Mouse (Mus musculus): ENCODE data around the gene Kcnk13. TPM values are rescaled to one million over a fixed set of nuclear protein-coding genes. Genes with fewer than 3 reads are reported as not detected.

The Kcnk13 gene
- polyA plus RNA-seq, 1 experiment from 2014 or later = 0.37 TPM

- WGBS (ENCODE audit: insufficient replicate concordance) = 75% methylated on average over 10 of the region's 10 CpGs
- no peak overlapping the region for H3K4me2 ChIP-seq
- no peak overlapping the region for H3K4me3 ChIP-seq (ENCODE audit: low read depth, low read length)
- no peaks in the 10 kb centered on the region for H3K36me3 ChIP-seq (ENCODE audit: control insufficient read depth, insufficient read depth, low read length)
- H3K9ac ChIP-seq (ENCODE audit: low read depth, low read length) = no peak overlapping the region
- no peaks in the 10 kb centered on the region for H3K9me3 ChIP-seq (replicated peaks; ENCODE audit: control insufficient read depth, low read length)
- H3K27me3 ChIP-seq (ENCODE audit: control insufficient read depth, insufficient read depth, low read length) = no peaks in the 10 kb centered on the region
- no peaks in the 10 kb centered on the region for H3K4me1 ChIP-seq (ENCODE audit: control insufficient read depth, insufficient read depth, low read length)
- no peak overlapping the region for H3K27ac ChIP-seq (ENCODE audit: low read depth, low read length)
- ATAC-seq (replicated peaks; ENCODE audit: insufficient number of reproducible peaks, low FRiP score, low TSS enrichment) = no peak
Observed at GRCm38 (mm10) chr12:99993146-99993890, 29.0 kb downstream of the Kcnk13 start.

DNA sequence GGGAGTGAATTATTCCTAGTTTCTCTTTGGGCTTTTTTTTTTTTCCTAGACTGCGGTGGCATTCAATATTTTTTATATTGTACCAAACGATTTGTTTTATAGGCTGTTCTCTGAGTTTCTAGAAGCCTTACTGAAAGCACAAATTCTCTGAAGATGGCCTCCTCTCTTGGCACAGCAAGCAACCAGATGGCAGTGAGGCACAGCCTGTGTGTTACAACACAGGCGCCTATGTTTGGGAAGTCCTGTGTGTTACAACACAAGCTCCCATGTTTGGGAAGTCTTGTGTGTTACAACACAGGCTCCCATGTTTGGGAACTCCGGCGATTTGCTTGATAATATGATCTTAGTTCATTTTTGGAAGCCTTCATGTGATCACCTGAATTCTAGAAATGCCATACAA is 31.7 kb downstream of the Kcnk13 start:
- WGBS (ENCODE audit: insufficient replicate concordance) = 76% methylated on average over 5 of the region's 5 CpGs
- H3K4me3 ChIP-seq (ENCODE audit: low read depth, low read length) = no peak overlapping the region
- H3K36me3 ChIP-seq (ENCODE audit: control insufficient read depth, insufficient read depth, low read length) = no peaks in the 10 kb centered on the region
- no peak overlapping the region for H3K4me2 ChIP-seq
- H3K9me3 ChIP-seq (replicated peaks; ENCODE audit: control insufficient read depth, low read length) = no peaks in the 10 kb centered on the region
- H3K27ac ChIP-seq (ENCODE audit: low read depth, low read length) = no peak overlapping the region
- H3K4me1 ChIP-seq (ENCODE audit: control insufficient read depth, insufficient read depth, low read length) = no peaks in the 10 kb centered on the region
- ATAC-seq (replicated peaks; ENCODE audit: insufficient number of reproducible peaks, low FRiP score, low TSS enrichment) = no peak
- no peaks in the 10 kb centered on the region for H3K27me3 ChIP-seq (ENCODE audit: control insufficient read depth, insufficient read depth, low read length)
- H3K9ac ChIP-seq (ENCODE audit: low read depth, low read length) = no peak overlapping the region

GRCm38 (mm10) chr12:99999726-100000125 is 35.4 kb downstream of the Kcnk13 start:
- Histone ChIP-seq H3K27me3 (ENCODE audit: control insufficient read depth, insufficient read depth, low read length) (no peaks in the 10 kb centered on the region), H3K9ac (ENCODE audit: low read depth, low read length) (no peak overlapping the region), H3K36me3 (ENCODE audit: control insufficient read depth, insufficient read depth, low read length) (no peaks in the 10 kb centered on the region), H3K27ac (ENCODE audit: low read depth, low read length) (no peak overlapping the region), H3K4me3 (ENCODE audit: low read depth, low read length) (no peak overlapping the region), H3K4me2 (no peak overlapping the region), H3K9me3 (replicated peaks; ENCODE audit: control insufficient read depth, low read length) (no peaks in the 10 kb centered on the region), H3K4me1 (ENCODE audit: control insufficient read depth, insufficient read depth, low read length) (no peaks in the 10 kb centered on the region)
- no peak for ATAC-seq (replicated peaks; ENCODE audit: insufficient number of reproducible peaks, low FRiP score, low TSS enrichment)
- 71% methylated on average over 5 of the region's 5 CpGs for WGBS (ENCODE audit: insufficient replicate concordance)

- Histone ChIP-seq H3K4me1 (ENCODE audit: control insufficient read depth, insufficient read depth, low read length) (no peaks in the 10 kb centered on the region), H3K36me3 (ENCODE audit: control insufficient read depth, insufficient read depth, low read length) (no peaks in the 10 kb centered on the region), H3K27me3 (ENCODE audit: control insufficient read depth, insufficient read depth, low read length) (no peaks in the 10 kb centered on the region), H3K9me3 (replicated peaks; ENCODE audit: control insufficient read depth, low read length) (no peaks in the 10 kb centered on the region), H3K27ac (ENCODE audit: low read depth, low read length) (no peak overlapping the region), H3K4me3 (ENCODE audit: low read depth, low read length) (no peak overlapping the region), H3K4me2 (no peak overlapping the region), H3K9ac (ENCODE audit: low read depth, low read length) (no peak overlapping the region)
- WGBS (ENCODE audit: insufficient replicate concordance) = 80% methylated on average over 7 of the region's 7 CpGs
- ATAC-seq (replicated peaks; ENCODE audit: insufficient number of reproducible peaks, low FRiP score, low TSS enrichment) = no peak
Observed at GRCm38 (mm10) chr12:100000381-100000780, 36.1 kb downstream of the Kcnk13 start.

- H3K27ac ChIP-seq (ENCODE audit: low read depth, low read length) = no peak overlapping the region
- whole genome bisulfite sequencing (ENCODE audit: insufficient replicate concordance) = 82% methylated on average over 3 of the region's 3 CpGs
Observed at GRCm38 (mm10) chr12:100001246-100001645, 36.9 kb downstream of the Kcnk13 start.

DNA sequence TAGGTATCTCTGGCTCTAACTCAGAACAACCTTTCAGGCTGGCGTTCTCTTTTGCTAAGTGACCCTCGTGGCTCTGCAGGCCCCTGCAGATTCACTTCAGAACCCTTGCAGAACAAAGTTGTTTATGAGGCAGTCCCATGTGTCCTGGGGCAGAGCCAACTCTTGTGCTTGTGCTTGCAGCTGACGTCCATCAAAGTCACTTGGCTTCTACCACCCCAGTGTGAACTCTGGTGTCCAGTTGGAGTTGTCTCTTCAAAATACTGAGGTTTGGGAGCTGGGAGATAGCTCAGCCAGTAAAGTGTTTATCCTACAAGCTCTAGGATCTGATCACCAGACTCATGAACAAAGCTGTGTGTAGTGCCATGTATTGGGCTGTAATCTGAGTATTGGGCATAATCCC is 37.6 kb downstream of the Kcnk13 start:
- Histone ChIP-seq H3K9ac (ENCODE audit: low read depth, low read length) (no peak overlapping the region), H3K9me3 (replicated peaks; ENCODE audit: control insufficient read depth, low read length) (no peaks in the 10 kb centered on the region), H3K36me3 (ENCODE audit: control insufficient read depth, insufficient read depth, low read length) (no peaks in the 10 kb centered on the region), H3K27me3 (ENCODE audit: control insufficient read depth, insufficient read depth, low read length) (no peaks in the 10 kb centered on the region), H3K27ac (ENCODE audit: low read depth, low read length) (no peak overlapping the region), H3K4me1 (ENCODE audit: control insufficient read depth, insufficient read depth, low read length) (no peaks in the 10 kb centered on the region), H3K4me2 (no peak overlapping the region), H3K4me3 (ENCODE audit: low read depth, low read length) (no peak overlapping the region)
- 75% methylated on average over 3 of the region's 3 CpGs for WGBS (ENCODE audit: insufficient replicate concordance)
- ATAC-seq (replicated peaks; ENCODE audit: insufficient number of reproducible peaks, low FRiP score, low TSS enrichment) = no peak

More at GRCm38 (mm10) chr12:100001246-100001645, 36.9 kb downstream of the Kcnk13 start:
- no peaks in the 10 kb centered on the region for H3K36me3 ChIP-seq (ENCODE audit: control insufficient read depth, insufficient read depth, low read length)
- H3K4me1 ChIP-seq (ENCODE audit: control insufficient read depth, insufficient read depth, low read length) = no peaks in the 10 kb centered on the region
- H3K4me3 ChIP-seq (ENCODE audit: low read depth, low read length) = no peak overlapping the region
- no peaks in the 10 kb centered on the region for H3K9me3 ChIP-seq (replicated peaks; ENCODE audit: control insufficient read depth, low read length)
- H3K4me2 ChIP-seq = no peak overlapping the region
- no peak overlapping the region for H3K9ac ChIP-seq (ENCODE audit: low read depth, low read length)
- ATAC-seq (replicated peaks; ENCODE audit: insufficient number of reproducible peaks, low FRiP score, low TSS enrichment) = no peak
- H3K27me3 ChIP-seq (ENCODE audit: control insufficient read depth, insufficient read depth, low read length) = no peaks in the 10 kb centered on the region

DNA sequence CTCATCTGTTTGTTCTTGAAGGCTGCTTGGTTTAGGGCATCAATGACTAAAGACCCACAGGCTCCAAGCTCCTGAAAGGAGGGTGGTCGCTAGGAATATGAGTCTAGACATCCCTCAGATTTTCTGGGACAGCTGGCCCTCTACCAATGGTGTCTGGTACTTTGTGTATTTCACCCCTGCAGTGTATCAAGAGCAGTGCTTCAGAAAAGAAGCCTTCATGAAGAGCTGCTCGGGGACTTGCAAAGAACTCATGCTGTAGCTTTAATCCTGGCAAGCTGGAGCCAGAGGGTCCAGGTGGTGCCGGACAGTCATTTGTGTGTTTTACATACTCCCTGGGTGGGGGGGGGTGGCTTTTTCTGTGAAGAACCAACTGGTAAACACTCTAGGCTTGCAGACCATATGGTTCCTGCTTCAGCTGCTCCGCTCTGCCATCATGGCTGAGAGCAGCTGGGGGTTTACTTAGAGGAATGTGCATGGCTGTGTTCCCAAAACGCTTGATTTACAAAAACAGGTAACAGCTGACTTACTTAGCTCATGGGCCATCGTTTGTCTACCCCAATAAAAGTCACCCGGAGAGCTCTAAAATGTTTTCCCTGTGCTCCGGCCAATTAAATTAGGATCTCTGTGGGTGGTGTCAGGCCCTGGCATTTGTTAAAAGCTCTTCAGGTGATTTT is 38.8 kb downstream of the Kcnk13 start:
- no peaks in the 10 kb centered on the region for H3K27me3 ChIP-seq (ENCODE audit: control insufficient read depth, insufficient read depth, low read length)
- H3K27ac ChIP-seq (ENCODE audit: low read depth, low read length) = no peak overlapping the region
- no peak overlapping the region for H3K4me2 ChIP-seq
- H3K4me1 ChIP-seq (ENCODE audit: control insufficient read depth, insufficient read depth, low read length) = no peaks in the 10 kb centered on the region
- no peak overlapping the region for H3K9ac ChIP-seq (ENCODE audit: low read depth, low read length)
- no peaks in the 10 kb centered on the region for H3K9me3 ChIP-seq (replicated peaks; ENCODE audit: control insufficient read depth, low read length)
- 44% methylated on average over 8 of the region's 8 CpGs for WGBS (ENCODE audit: insufficient replicate concordance)
- ATAC-seq (replicated peaks; ENCODE audit: insufficient number of reproducible peaks, low FRiP score, low TSS enrichment) = no peak
- H3K4me3 ChIP-seq (ENCODE audit: low read depth, low read length) = no peak overlapping the region
- no peaks in the 10 kb centered on the region for H3K36me3 ChIP-seq (ENCODE audit: control insufficient read depth, insufficient read depth, low read length)

DNA sequence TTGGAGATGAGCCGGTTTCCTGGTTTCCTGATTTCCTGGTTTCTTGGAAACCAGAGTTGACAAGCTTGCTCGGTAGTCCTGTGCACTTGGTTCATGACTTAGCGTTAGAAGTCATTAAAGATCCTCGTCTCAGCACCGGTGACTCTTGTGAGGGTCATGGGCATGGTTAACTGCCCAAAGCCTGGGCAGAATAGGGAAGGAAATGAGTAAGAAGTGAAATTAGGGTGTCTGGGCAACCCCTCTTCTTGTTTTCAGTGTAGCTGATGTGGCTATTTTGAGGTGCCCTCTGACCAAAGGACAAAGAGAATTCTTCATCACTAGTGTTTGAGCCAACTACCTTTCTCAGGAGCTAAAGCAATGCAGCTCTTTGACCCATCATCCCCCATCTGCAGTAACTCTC is 41.0 kb downstream of the Kcnk13 start:
- Histone ChIP-seq H3K27ac (ENCODE audit: low read depth, low read length) (no peak overlapping the region), H3K4me3 (ENCODE audit: low read depth, low read length) (no peak overlapping the region), H3K4me2 (no peak overlapping the region), H3K4me1 (ENCODE audit: control insufficient read depth, insufficient read depth, low read length) (no peaks in the 10 kb centered on the region), H3K36me3 (ENCODE audit: control insufficient read depth, insufficient read depth, low read length) (no peaks in the 10 kb centered on the region), H3K9me3 (replicated peaks; ENCODE audit: control insufficient read depth, low read length) (no peaks in the 10 kb centered on the region), H3K27me3 (ENCODE audit: control insufficient read depth, insufficient read depth, low read length) (no peaks in the 10 kb centered on the region), H3K9ac (ENCODE audit: low read depth, low read length) (no peak overlapping the region)
- ATAC-seq (replicated peaks; ENCODE audit: insufficient number of reproducible peaks, low FRiP score, low TSS enrichment) = no peak
- 87% methylated on average over 5 of the region's 5 CpGs for WGBS (ENCODE audit: insufficient replicate concordance)

DNA sequence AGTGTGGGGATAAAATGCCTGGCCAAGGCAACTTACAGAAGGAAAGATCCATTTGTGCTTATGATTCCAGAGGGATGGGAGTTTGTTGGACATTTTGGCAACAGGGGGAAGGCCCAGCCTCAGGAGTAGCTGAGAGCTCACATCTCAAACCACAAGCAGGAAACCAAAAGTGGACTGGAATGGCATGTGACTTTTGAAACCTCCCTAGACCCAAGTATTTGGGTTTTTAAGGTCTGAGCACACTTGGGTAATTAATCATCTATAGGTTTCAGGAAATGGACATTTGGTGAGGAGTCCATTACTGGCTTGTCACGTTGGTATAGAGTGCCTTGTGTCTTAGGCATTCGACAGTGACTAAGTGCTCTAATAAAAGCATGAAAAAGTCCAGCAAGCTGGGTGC is 42.4 kb downstream of the Kcnk13 start:
- no peaks in the 10 kb centered on the region for H3K4me1 ChIP-seq (ENCODE audit: control insufficient read depth, insufficient read depth, low read length)
- H3K27ac ChIP-seq (ENCODE audit: low read depth, low read length) = no peak overlapping the region
- ATAC-seq (replicated peaks; ENCODE audit: insufficient number of reproducible peaks, low FRiP score, low TSS enrichment) = no peak
- H3K36me3 ChIP-seq (ENCODE audit: control insufficient read depth, insufficient read depth, low read length) = no peaks in the 10 kb centered on the region
- 71% methylated on average over 2 of the region's 2 CpGs for WGBS (ENCODE audit: insufficient replicate concordance)
- no peak overlapping the region for H3K4me3 ChIP-seq (ENCODE audit: low read depth, low read length)
- H3K27me3 ChIP-seq (ENCODE audit: control insufficient read depth, insufficient read depth, low read length) = no peaks in the 10 kb centered on the region
- no peak overlapping the region for H3K4me2 ChIP-seq
- no peak overlapping the region for H3K9ac ChIP-seq (ENCODE audit: low read depth, low read length)
- no peaks in the 10 kb centered on the region for H3K9me3 ChIP-seq (replicated peaks; ENCODE audit: control insufficient read depth, low read length)

All from heart, embryonic 11.5 days (tissue).